Mouse (Mus musculus) stomach, embryonic 14.5 days (tissue): Measurements from ENCODE around the gene Pmel. TPM values are rescaled to one million over a fixed set of nuclear protein-coding genes. Genes with fewer than 3 reads are reported as not detected.
A peak's percentile ranks its signal among the peaks of the same experiment; 100 is the strongest.

Experiments used
- ATAC-seq: fragments of 200-750 bp; cut with Nextera tagmentation; 2 replicates; pipeline ENCODE4 v1.8.0; 2017; ENCODE audit warnings: low read depth, moderate TSS enrichment; ENCODE audit not compliant: insufficient number of reproducible peaks, insufficient read depth, low FRiP score
- H3K27ac ChIP-seq: fragments of 300-500 bp; sonication (generic); 2 replicates; pipeline ENCODE4 v1.5.1; 2014; ENCODE audit warnings: mild to moderate bottlenecking, low read length, moderate library complexity, mixed read lengths
- H3K27me3 ChIP-seq: fragments of 300-500 bp; sonication (generic); 2 replicates; pipeline ENCODE4 v1.6.1; 2014; ENCODE audit warnings: low read length, control low read depth, mixed read lengths; ENCODE audit not compliant: control insufficient read depth, insufficient read depth
- H3K36me3 ChIP-seq: fragments of 300-500 bp; sonication (generic); 2 replicates; pipeline ENCODE4 v1.6.1; 2014; ENCODE audit warnings: mild to moderate bottlenecking, control low read depth, low read length, moderate library complexity, mixed read lengths; ENCODE audit not compliant: control insufficient read depth, insufficient read depth
- H3K4me1 ChIP-seq: fragments of 300-500 bp; sonication (generic); 2 replicates; pipeline ENCODE4 v1.6.1; 2014; ENCODE audit warnings: low read length, control low read depth, mixed read lengths; ENCODE audit not compliant: control insufficient read depth, insufficient read depth
- H3K4me2 ChIP-seq: fragments of 300-500 bp; sonication (generic); replicated peaks from 2 replicates; pipeline ENCODE4 v1.6.1; 2014; ENCODE audit warnings: low read depth, low read length, control low read depth
- H3K4me3 ChIP-seq: fragments of 300-500 bp; sonication (generic); 2 replicates; pipeline ENCODE4 v1.5.1; 2014; ENCODE audit warnings: low read depth, low read length, control low read depth
- H3K9ac ChIP-seq: fragments of 300-500 bp; sonication (generic); replicated peaks from 2 replicates; pipeline ENCODE4 v1.6.1; 2014; ENCODE audit warnings: low read depth, mild to moderate bottlenecking, control low read depth, low read length, moderate library complexity, mixed read lengths
- H3K9me3 ChIP-seq: fragments of 300-500 bp; sonication (generic); 2 replicates; pipeline ENCODE4 v1.6.1; 2016; ENCODE audit warnings: low read depth, low read length, control low read depth; ENCODE audit not compliant: control insufficient read depth
- WGBS: fragments of 180-500 bp; shearing (Covaris S2); extraction: QIAGEN DNeasy Blood & Tissue Kit; methylation state at CpG from one replicate; pipeline ENCODE4 v1.1.7; 2014; 5-methylcytosine and 5-hydroxymethylcytosine counted together
- polyA plus RNA-seq: library from polyadenylated mRNA; unstranded; fragments of >200 nt; fragmentation: Nextera tagmentation; extraction: Ambion mirVana; gene quantifications from 2 replicates; pipeline ENCODE4 v1.2.1, GENCODE M21; 2014

Pmel gene
- polyA plus RNA-seq, 1 experiment from 2014 or later, result 2.3 TPM

DNA sequence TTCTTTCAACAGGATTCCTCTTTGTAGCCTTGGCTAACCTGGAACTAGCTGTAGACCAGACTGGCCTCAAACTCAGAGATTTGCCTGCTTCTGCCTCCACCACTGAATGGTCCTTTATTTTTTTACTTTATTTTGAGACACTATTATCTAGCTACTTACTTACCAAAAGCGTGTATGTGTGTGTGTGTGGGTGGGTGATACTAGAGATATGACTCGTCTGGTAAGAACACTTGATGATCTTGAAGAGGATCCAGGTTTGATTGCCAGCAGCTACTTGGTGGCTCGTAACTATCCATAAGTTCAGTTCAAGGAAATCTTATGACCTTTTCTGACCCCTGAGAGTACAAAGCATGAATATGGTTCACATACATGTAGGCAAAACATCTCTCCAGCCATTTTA is 38.7 kb upstream of the Pmel start:
- Histone ChIP-seq H3K36me3 (no peaks in the 10 kb centered on the region), H3K9ac (no peak overlapping the region), H3K9me3 (no peaks in the 10 kb centered on the region), H3K27me3 (no peaks in the 10 kb centered on the region), H3K4me1 (no peaks in the 10 kb centered on the region; the same call in 1 of the 2 replicates), H3K27ac (no peak overlapping the region), H3K4me2 (no peak overlapping the region), H3K4me3 (no peak overlapping the region)
- WGBS, result 80% methylated on average over 3 of the region's 3 CpGs
- no peak for ATAC-seq

DNA sequence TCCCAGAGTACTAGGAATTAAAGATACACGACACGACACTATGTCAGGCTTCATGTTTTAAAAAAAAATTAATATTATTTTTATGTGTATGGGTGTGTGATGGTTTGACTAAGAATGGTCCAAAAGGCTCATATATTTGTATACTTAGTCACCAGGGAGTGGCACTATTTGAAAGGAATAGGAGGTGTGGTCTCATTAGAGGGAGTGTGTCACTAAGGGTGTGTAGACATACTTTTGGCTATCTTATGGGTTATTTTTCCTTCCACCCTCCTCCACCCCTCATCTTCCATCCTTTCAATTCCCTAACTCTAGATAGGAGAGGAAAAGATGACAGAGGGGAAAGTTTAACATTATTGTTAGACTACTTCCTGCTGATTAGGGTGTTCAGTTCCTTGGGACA is 38.2 kb upstream of the Pmel start:
- Histone ChIP-seq H3K27ac (no peak overlapping the region), H3K36me3 (no peaks in the 10 kb centered on the region), H3K4me1 (no peaks in the 10 kb centered on the region; the same call in 1 of the 2 replicates), H3K4me2 (no peak overlapping the region), H3K4me3 (no peak overlapping the region), H3K9me3 (no peaks in the 10 kb centered on the region), H3K27me3 (no peaks in the 10 kb centered on the region), H3K9ac (no peak overlapping the region)
- 90% methylated on average over 2 of the region's 2 CpGs for WGBS
- no peak for ATAC-seq

DNA sequence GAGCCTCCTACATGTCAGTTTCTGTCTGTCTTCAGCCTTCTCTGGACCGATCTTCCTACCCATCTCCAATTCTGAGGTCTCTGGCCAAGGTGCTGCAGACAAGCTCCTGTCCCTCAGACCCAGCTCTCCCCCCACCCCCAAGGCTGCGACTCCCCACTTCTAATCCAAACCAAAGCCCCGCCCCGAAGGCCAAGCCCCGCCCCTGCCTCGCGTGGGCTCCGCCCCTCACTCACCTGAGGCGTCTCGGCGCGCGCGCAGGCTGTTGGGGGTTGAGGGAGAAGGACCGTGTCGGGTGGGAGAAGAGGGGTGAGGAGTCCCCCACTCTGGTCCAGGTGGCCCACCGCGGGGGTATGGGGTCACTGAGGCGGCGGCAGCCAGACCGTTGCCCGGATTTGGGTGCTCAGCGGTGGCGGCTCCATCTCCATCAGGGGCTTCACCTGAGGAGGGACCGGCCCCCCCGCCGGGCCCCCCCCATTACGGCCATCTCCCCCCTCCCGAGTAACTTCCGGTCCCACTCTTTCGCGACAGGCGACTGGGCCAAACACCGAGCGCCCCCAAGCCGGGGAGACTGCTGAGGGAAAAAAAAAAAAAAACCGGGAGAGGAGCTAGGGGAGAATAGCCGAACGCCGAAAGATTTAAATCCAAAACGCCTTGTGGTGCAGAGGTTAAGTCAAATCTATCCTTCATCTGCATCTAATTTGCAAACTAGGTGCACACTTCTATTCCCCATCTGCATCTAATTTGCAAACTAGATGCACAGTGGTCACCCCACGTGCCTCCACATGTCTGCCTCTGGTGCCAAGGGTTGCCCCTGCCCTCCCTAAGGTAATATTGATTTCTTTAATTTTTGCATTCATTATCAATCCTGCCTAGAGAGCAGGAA is 35.0 kb upstream of the Pmel start:
- Histone ChIP-seq H3K4me3 (peak overlapping the region; percentile 59), H3K27ac (peak overlapping the region; percentile 24; the same call in 1 of the 2 replicates), H3K4me1 (peaks cover 5% of the 10 kb centered on the region), H3K27me3 (no peaks in the 10 kb centered on the region), H3K4me2 (peak overlapping the region; percentile 46), H3K9me3 (no peaks in the 10 kb centered on the region), H3K9ac (peak overlapping the region; percentile 37), H3K36me3 (no peaks in the 10 kb centered on the region)
- WGBS, result under 1% methylated on average over 42 of the region's 42 CpGs
- peak; percentile 50 for ATAC-seq

DNA sequence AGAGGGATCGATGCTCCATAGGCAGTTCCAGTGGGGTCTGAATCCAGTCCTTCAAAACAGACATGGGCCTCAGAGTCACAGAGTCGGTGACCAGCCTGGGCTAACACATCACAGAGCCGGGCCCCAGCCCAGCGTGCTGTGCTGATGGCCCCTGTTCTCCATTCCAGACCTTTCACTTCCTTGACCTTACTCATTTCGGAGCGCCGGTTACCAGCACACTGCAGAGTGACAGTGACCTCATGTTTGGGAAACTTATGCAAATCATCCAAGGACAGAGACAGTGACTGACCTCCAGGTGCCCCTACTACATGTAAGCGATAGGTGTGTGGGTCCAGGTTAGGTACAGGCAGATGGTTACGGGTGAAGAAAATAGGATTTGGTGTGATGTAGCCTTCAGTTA is 32.8 kb upstream of the Pmel start:
- 93% methylated on average over 9 of the region's 9 CpGs for WGBS
- no peak for ATAC-seq
- H3K4me3 ChIP-seq, result no peak overlapping the region

DNA sequence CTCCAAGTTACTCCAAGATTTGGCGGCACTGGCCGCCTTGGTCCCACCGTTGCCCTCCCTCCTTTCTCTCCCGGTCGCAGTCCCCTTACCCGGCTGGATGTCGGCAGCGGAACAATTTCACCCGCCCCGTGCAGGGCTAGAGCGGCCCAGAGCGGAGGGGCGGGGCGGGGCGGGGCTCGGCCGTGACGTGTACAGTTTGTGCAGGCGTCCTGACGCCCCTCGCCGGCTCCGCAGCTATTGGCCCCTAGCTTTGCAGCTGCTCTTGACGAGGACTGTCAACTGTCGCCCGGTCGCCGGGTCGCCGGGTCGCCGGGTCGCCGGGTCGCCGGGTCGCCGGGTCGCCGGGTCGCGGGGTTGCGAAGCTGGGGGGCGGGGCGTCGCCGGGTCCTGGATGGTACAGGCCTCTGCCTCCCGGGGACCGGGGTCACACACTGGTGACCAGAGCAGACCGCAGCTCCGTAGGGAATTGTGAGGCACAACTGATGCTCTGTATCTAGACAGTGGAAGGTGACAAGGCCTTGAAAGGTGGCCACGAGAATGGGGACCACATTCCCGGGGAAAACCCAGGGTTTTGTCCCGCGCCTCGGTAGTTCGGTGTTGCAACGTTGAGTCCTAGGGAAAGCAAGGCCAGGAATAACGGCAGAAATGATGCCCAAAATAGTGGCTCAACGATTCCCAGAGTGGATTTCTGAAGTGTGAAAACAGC is 30.1 kb upstream of the Pmel start, which contains the start of gene Suox:
Gene Suox (minus strand): TSS at position 311 of the 706 bp plus-strand sequence.
- Histone ChIP-seq H3K9ac (peak within 1 kb of the TSS; percentile 52), H3K36me3 (no peaks in the 10 kb centered on the region), H3K27me3 (no peaks in the 10 kb centered on the region), H3K9me3 (no peaks in the 10 kb centered on the region), H3K27ac (peak within 1 kb of the TSS; percentile 64; the same call in 1 of the 2 replicates), H3K4me3 (peak within 1 kb of the TSS; percentile 61), H3K4me2 (peak within 1 kb of the TSS; percentile 80), H3K4me1 (peaks cover 5% of the 10 kb centered on the region)
- peak; percentile 88 for ATAC-seq
- WGBS, result under 1% methylated on average over 46 of the region's 60 CpGs

More for the DNA sequence above, 32.8 kb upstream of the Pmel start:
- H3K4me1 ChIP-seq, result peaks cover 5% of the 10 kb centered on the region
- no peak overlapping the region for H3K9ac ChIP-seq
- H3K4me2 ChIP-seq, result no peak overlapping the region
- no peaks in the 10 kb centered on the region for H3K27me3 ChIP-seq
- H3K27ac ChIP-seq, result no peak overlapping the region
- H3K9me3 ChIP-seq, result no peaks in the 10 kb centered on the region
- H3K36me3 ChIP-seq, result no peaks in the 10 kb centered on the region

- H3K4me1 ChIP-seq, result peaks cover 5% of the 10 kb centered on the region
- no peaks in the 10 kb centered on the region for H3K27me3 ChIP-seq
- H3K27ac ChIP-seq, result peak overlapping the region; percentile 64; the same call in 1 of the 2 replicates
- 2% methylated on average over 9 of the region's 9 CpGs for WGBS
- 0 out of 2 replicates have a peak overlapping the region, but pooled peaks have one; percentile 52 for H3K9ac ChIP-seq
- no peak for ATAC-seq
- H3K4me2 ChIP-seq, result peak overlapping the region; percentile 80
- no peaks in the 10 kb centered on the region for H3K9me3 ChIP-seq
- H3K36me3 ChIP-seq, result peaks cover 1% of the 10 kb centered on the region
- H3K4me3 ChIP-seq, result peak overlapping the region; percentile 61
Observed at GRCm38 (mm10) chr10:128674469-128675008, 29.5 kb upstream of the Pmel start.

GRCm38 (mm10) chr10:128695411-128695991 is 8.5 kb upstream of the Pmel start:
- H3K9me3 ChIP-seq, result no peaks in the 10 kb centered on the region
- ATAC-seq, result no peak; the same call in 1 of the 2 replicates
- H3K27ac ChIP-seq, result peak overlapping the region; percentile 99
- peak overlapping the region; percentile 61 for H3K4me2 ChIP-seq
- peaks cover 3% of the 10 kb centered on the region; the same call in 1 of the 2 replicates for H3K4me1 ChIP-seq
- peaks cover 20% of the 10 kb centered on the region for H3K36me3 ChIP-seq
- H3K9ac ChIP-seq, result peak overlapping the region; percentile 89
- under 1% methylated on average over 22 of the region's 22 CpGs for WGBS
- H3K27me3 ChIP-seq, result no peaks in the 10 kb centered on the region
- H3K4me3 ChIP-seq, result peak overlapping the region; percentile 86
